Mouse (Mus musculus) MEL (cell line): ENCODE measurements around the gene Nosip. TPM values are rescaled to one million over a fixed set of nuclear protein-coding genes. Genes with fewer than 3 reads are reported as not detected.

Experiments
- DNase-seq: peaks from one replicate; pipeline ENCODE4 v3.0.0; 2011; ENCODE audit warnings: low read depth, low spot score
- H3K27ac ChIP-seq: 2 replicates; pipeline ENCODE4 v1.5.1; 2012; ENCODE audit warnings: low read depth, mild to moderate bottlenecking, control low read depth, low read length, moderate library complexity; ENCODE audit not compliant: control insufficient read depth
- H3K27me3 ChIP-seq, 2 experiments: fragments of 150-350 bp in 1 of 2; sonication (generic) in 1 of 2; 2 replicates each; pipeline ENCODE4 v1.6.1; 2012; ENCODE audit warnings: low read length in 2 of 2, mild to moderate bottlenecking in 2 of 2, improper control_type of control experiment in 1 of 2, moderate library complexity in 1 of 2; ENCODE audit not compliant: insufficient read depth in 2 of 2, control insufficient read depth in 1 of 2
- H3K36me3 ChIP-seq, 2 experiments: 2 replicates each; pipeline ENCODE4 v1.6.1; 2012 to 2014; ENCODE audit warnings: low read length in 2 of 2, improper control_type of control experiment in 1 of 2, inconsistent platforms in 1 of 2, mild to moderate bottlenecking in 1 of 2; ENCODE audit not compliant: insufficient read depth in 2 of 2, control insufficient read depth in 1 of 2
- H3K4me1 ChIP-seq, 2 experiments: fragments of 150-350 bp in 1 of 2; sonication (generic) in 1 of 2; 2 replicates each; pipeline ENCODE4 v1.6.1; 2012; ENCODE audit warnings: low read length in 2 of 2, improper control_type of control experiment in 1 of 2, mild to moderate bottlenecking in 1 of 2; ENCODE audit not compliant: insufficient read depth in 2 of 2, control insufficient read depth in 1 of 2
- H3K4me3 ChIP-seq, 2 experiments: fragments of 150-350 bp in 1 of 2; sonication (generic) in 1 of 2; 2 replicates each; pipeline ENCODE4 v1.5.1; 2012; ENCODE audit warnings: low read depth in 2 of 2, low read length in 2 of 2, mild to moderate bottlenecking in 2 of 2, moderate library complexity in 2 of 2, control low read depth in 1 of 2, improper control_type of control experiment in 1 of 2; ENCODE audit not compliant: control insufficient read depth in 1 of 2, insufficient read depth in 1 of 2
- H3K79me2 ChIP-seq: 2 replicates; pipeline ENCODE4 v1.6.1; 2012; ENCODE audit warnings: mild to moderate bottlenecking, low read length, moderate library complexity; ENCODE audit not compliant: control insufficient read depth, poor library complexity, insufficient read depth
- H3K9ac ChIP-seq: 2 replicates; pipeline ENCODE4 v1.6.1; 2012; ENCODE audit warnings: low read depth, mild to moderate bottlenecking, control low read depth, low read length, moderate library complexity; ENCODE audit not compliant: control insufficient read depth, poor library complexity, severe bottlenecking
- H3K9me3 ChIP-seq: fragments of 150-350 bp; sonication (generic); replicated peaks from 2 replicates; pipeline ENCODE4 v1.6.1; 2012; ENCODE audit warnings: mild to moderate bottlenecking, low read length, improper control_type of control experiment, moderate library complexity; ENCODE audit not compliant: insufficient read depth
- BHLHE40 ChIP-seq: IDR thresholded peaks from 2 replicates; pipeline ENCODE4 v1.6.1; 2012; ENCODE audit warnings: low read depth, mild to moderate bottlenecking, inconsistent platforms, low read length, improper control_type of control experiment, borderline replicate concordance
- CHD1 ChIP-seq: IDR thresholded peaks from 2 replicates; pipeline ENCODE4 v1.6.1; 2012; ENCODE audit warnings: low read depth, mild to moderate bottlenecking, inconsistent platforms, low read length, improper control_type of control experiment
- CTCF ChIP-seq, 3 experiments: IDR thresholded peaks in 2 of 3; conservative IDR thresholded peaks in 1 of 3; 2 replicates each; pipeline ENCODE4 v1.5.1; 2011 to 2012; ENCODE audit warnings: low read length in 3 of 3, low read depth in 2 of 3, mild to moderate bottlenecking in 2 of 3, improper control_type of control experiment in 1 of 3, inconsistent platforms in 1 of 3, mixed read lengths in 1 of 3, moderate library complexity in 1 of 3; ENCODE audit not compliant: control insufficient read depth in 1 of 3, insufficient read depth in 1 of 3, poor library complexity in 1 of 3, severe bottlenecking in 1 of 3
- E2F4 ChIP-seq: IDR thresholded peaks from 2 replicates; pipeline ENCODE4 v1.6.1; 2011; ENCODE audit warnings: low read depth, low read length, improper control_type of control experiment, borderline replicate concordance
- ETS1 ChIP-seq: IDR thresholded peaks from 2 replicates; pipeline ENCODE4 v1.6.1; 2012; ENCODE audit warnings: low read depth, mild to moderate bottlenecking, inconsistent platforms, low read length, improper control_type of control experiment, moderate library complexity
- GABPA ChIP-seq: IDR thresholded peaks from 2 replicates; pipeline ENCODE4 v1.6.1; 2012; ENCODE audit warnings: low read depth, mild to moderate bottlenecking, inconsistent platforms, low read length, improper control_type of control experiment, moderate library complexity
- GATA1 ChIP-seq: IDR thresholded peaks from 2 replicates; pipeline ENCODE4 v1.6.1; 2011; ENCODE audit warnings: low read depth, low read length, improper control_type of control experiment
- JUND ChIP-seq: IDR thresholded peaks from 2 replicates; pipeline ENCODE4 v1.6.1; 2011; ENCODE audit warnings: low read depth, mild to moderate bottlenecking, improper control_type of control experiment, low read length
- KAT2A ChIP-seq: conservative IDR thresholded peaks from 2 replicates; pipeline ENCODE4 v1.6.1; 2012; ENCODE audit warnings: low read depth, low read length, improper control_type of control experiment, inconsistent platforms
- MAFK ChIP-seq: IDR thresholded peaks from 2 replicates; pipeline ENCODE4 v1.6.1; 2011; ENCODE audit warnings: low read depth, mild to moderate bottlenecking, low read length, improper control_type of control experiment, borderline replicate concordance
- MAX ChIP-seq: IDR thresholded peaks from 2 replicates; pipeline ENCODE4 v1.6.1; 2011; ENCODE audit warnings: low read length, improper control_type of control experiment
- MAZ ChIP-seq: IDR thresholded peaks from 2 replicates; pipeline ENCODE4 v1.6.1; 2012; ENCODE audit warnings: low read depth, mild to moderate bottlenecking, inconsistent platforms, low read length, improper control_type of control experiment
- NELFE ChIP-seq: IDR thresholded peaks from 2 replicates; pipeline ENCODE4 v1.6.1; 2011; ENCODE audit warnings: low read depth, low read length, improper control_type of control experiment
- POLR2A ChIP-seq, 2 experiments: IDR thresholded peaks; 2 replicates each; pipeline ENCODE4 v1.6.1; 2011 to 2012; ENCODE audit warnings: low read length in 2 of 2, mild to moderate bottlenecking in 2 of 2, control low read depth in 1 of 2, improper control_type of control experiment in 1 of 2, low read depth in 1 of 2, moderate library complexity in 1 of 2; ENCODE audit not compliant: control insufficient read depth in 1 of 2, insufficient read depth in 1 of 2, poor library complexity in 1 of 2
- POLR2AphosphoS5 ChIP-seq: IDR thresholded peaks from 2 replicates; pipeline ENCODE4 v1.6.1; 2012; ENCODE audit warnings: low read depth, borderline replicate concordance, mild to moderate bottlenecking, inconsistent platforms, low read length, moderate library complexity, mixed read lengths
- RCOR1 ChIP-seq: IDR thresholded peaks from 2 replicates; pipeline ENCODE4 v1.6.1; 2012; ENCODE audit warnings: low read depth, mild to moderate bottlenecking, inconsistent platforms, low read length, improper control_type of control experiment
- SIN3A ChIP-seq: IDR thresholded peaks from 2 replicates; pipeline ENCODE4 v1.6.1; 2012; ENCODE audit warnings: low read length, improper control_type of control experiment, inconsistent platforms
- SMC3 ChIP-seq: IDR thresholded peaks from 2 replicates; pipeline ENCODE4 v1.6.1; 2011; ENCODE audit warnings: low read depth, low read length, improper control_type of control experiment
- TCF12 ChIP-seq: IDR thresholded peaks from 2 replicates; pipeline ENCODE4 v1.6.1; 2014; ENCODE audit warnings: low read depth, mild to moderate bottlenecking, inconsistent platforms, low read length, improper control_type of control experiment, moderate library complexity
- ZKSCAN1 ChIP-seq: IDR thresholded peaks from 2 replicates; pipeline ENCODE4 v1.6.1; 2012; ENCODE audit warnings: low read depth, mild to moderate bottlenecking, inconsistent platforms, low read length, improper control_type of control experiment, moderate library complexity
- ZMIZ1 ChIP-seq: IDR thresholded peaks from 2 replicates; pipeline ENCODE4 v1.6.1; 2012; ENCODE audit warnings: low read depth, mild to moderate bottlenecking, inconsistent platforms, low read length, improper control_type of control experiment, moderate library complexity
- ZNF384 ChIP-seq: IDR thresholded peaks from 2 replicates; pipeline ENCODE4 v1.6.1; 2012; ENCODE audit warnings: low read depth, mild to moderate bottlenecking, inconsistent platforms, low read length, improper control_type of control experiment
- polyA plus RNA-seq, 2 experiments: library from polyadenylated mRNA; stranded (reverse) in 1 of 2; unstranded in 1 of 2; fragments of >175 nt in 1 of 2; fragments of >200 nt in 1 of 2; gene quantifications; 2 replicates each; pipeline versions ENCODE4 v1.2.1 to v1.2.4; 2012; ENCODE audit warnings: low replicate concordance in 2 of 2, low read depth in 1 of 2; ENCODE audit not compliant: insufficient read length in 2 of 2, insufficient read depth in 1 of 2, missing spikeins in 1 of 2
- total RNA-seq: library from RNA; depleted of rRNA; stranded (reverse); fragments of 300-350 nt; gene quantifications from 2 replicates; pipeline ENCODE4 v1.2.3, GENCODE M21; 2012

The Nosip gene
- total and polyA plus RNA-seq, 3 experiments: 50.7 to 78.9 TPM; not detected in 1

DNA sequence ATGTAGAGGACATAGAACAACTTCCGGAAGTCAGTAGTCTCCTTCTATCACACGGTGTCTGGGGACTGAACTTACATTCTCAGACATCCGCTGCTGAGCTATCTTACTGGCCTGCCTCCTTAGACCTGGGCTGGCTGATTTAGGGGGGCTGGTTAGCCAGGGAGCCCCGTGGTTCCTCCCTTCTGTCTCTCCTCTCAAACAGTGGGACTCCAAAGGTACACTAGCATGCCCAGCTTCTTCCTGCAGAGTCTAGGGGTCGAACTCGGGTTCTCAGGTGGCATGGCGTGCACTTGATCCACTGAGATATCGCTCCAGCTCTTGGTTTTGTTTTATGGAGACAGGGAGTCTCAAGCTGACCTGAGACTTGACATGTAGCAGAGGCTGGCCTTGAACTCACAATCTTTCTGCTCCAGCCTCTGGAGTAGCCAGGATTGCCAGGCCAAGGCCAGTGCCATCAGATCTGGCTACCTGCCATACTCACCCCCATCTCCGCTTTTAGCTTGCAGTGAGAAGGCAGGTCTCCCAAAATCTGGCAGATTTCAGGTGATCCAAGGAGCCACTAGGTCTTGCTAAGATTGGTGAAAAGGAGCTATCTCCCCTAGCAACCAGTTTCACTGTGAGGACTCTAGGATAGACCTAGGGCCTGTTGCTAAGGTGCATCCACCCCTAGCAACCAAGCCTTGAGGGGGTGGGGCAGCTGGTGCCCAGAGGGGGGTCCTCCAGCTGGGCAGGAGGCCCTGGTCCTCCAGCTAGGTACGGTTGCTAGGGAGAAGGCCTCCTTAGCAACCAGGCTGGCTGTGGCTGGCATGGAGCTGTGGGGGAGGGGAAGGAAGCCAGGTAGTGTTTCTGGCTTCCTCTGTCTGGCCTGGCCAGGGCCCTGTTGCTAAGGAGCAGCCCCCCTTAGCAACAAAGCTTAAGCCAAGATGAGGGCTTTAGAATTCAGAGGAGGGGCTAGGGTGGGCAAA lies 3.3 kb upstream of the Nosip start:
- Histone ChIP-seq H3K36me3 (peaks cover 0 to 15% of the 10 kb centered on the region in 2 experiments; a peak in 2 of 4 replicates), H3K79me2 (peaks cover 7% of the 10 kb centered on the region), H3K4me1 (peaks cover 2 to 15% of the 10 kb centered on the region in 2 experiments; a peak in 3 of 4 replicates), H3K27ac (no peak overlapping the region), H3K9ac (no peak overlapping the region), H3K27me3 (no peaks in the 10 kb centered on the region), H3K9me3 (no peaks in the 10 kb centered on the region), H3K4me3 (no peak overlapping the region)
- no peak for DNase-seq
- no peak for TF ChIP-seq MAZ
- no peak for TF ChIP-seq ZNF384
- TF ChIP-seq MAX: no peak
- TF ChIP-seq SIN3A: no peak
- TF ChIP-seq TCF12: no peak
- no peak for TF ChIP-seq BHLHE40
- TF ChIP-seq SMC3: no peak
- no peak for TF ChIP-seq KAT2A
- no peak for TF ChIP-seq GATA1
- no peak for TF ChIP-seq MAFK
- TF ChIP-seq GABPA: no peak
- no peak for TF ChIP-seq CTCF (IDR thresholded peaks at IDR 0.05 in 2 of 3, conservative IDR thresholded peaks at IDR 0.05 in 1 of 3; ENCODE audit: control insufficient read depth in 1 of 3, insufficient read depth in 1 of 3, low read depth in 2 of 3, low read length in 3 of 3, poor library complexity in 1 of 3, severe bottlenecking in 1 of 3)
- TF ChIP-seq POLR2AphosphoS5: no peak
- TF ChIP-seq NELFE: no peak
- TF ChIP-seq POLR2A (IDR thresholded peaks at IDR 0.05; ENCODE audit: control insufficient read depth in 1 of 2, insufficient read depth in 1 of 2, low read depth in 1 of 2, low read length in 2 of 2, poor library complexity in 1 of 2): no peak

DNA sequence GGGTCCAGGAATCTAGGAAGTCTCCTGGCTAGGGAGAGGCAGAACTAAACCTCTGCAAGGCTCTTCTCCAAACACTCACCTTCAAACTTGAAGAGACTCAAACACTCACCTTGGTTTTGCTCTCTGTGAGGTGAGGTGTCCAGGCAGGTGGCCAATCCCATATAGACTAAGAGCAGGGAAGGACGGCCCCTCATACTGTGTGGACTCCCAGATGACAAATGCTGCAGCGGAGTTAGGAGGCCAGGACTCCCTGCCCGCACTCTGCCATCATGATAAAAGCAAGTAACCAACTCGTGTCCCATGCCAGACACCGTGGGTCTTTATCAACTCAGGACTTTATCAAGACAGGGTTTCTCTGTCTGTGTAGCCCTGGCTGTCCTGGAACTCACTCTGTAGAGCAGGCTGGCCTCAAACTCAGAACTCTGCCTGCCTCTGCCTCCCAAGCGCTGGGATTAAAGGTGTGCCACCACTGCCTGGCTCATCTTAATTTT lies 1.6 kb upstream of the Nosip start:
- DNase-seq: no peak
- Histone ChIP-seq H3K27ac (no peak overlapping the region), H3K9me3 (no peaks in the 10 kb centered on the region), H3K4me3 (no peak overlapping the region), H3K9ac (no peak overlapping the region), H3K79me2 (peaks cover 23% of the 10 kb centered on the region), H3K4me1 (peaks cover 2 to 9% of the 10 kb centered on the region in 2 experiments; a peak in 3 of 4 replicates), H3K27me3 (no peaks in the 10 kb centered on the region), H3K36me3 (peaks cover 0 to 13% of the 10 kb centered on the region in 2 experiments; a peak in 2 of 4 replicates)
- TF ChIP-seq E2F4 (no peak), JUND (no peak), ETS1 (no peak), POLR2AphosphoS5 (no peak), MAX (no peak), TCF12 (no peak), ZKSCAN1 (no peak), MAZ (no peak), RCOR1 (no peak), CTCF (IDR thresholded peaks at IDR 0.05 in 2 of 3, conservative IDR thresholded peaks at IDR 0.05 in 1 of 3; ENCODE audit: control insufficient read depth in 1 of 3, insufficient read depth in 1 of 3, low read depth in 2 of 3, low read length in 3 of 3, poor library complexity in 1 of 3, severe bottlenecking in 1 of 3) (no peak), ZMIZ1 (no peak), NELFE (no peak), CHD1 (no peak)
